Mouse (Mus musculus) hindbrain, embryonic 15.5 days (tissue): ENCODE measurements around the gene Mapk6. TPM values are rescaled to one million over a fixed set of nuclear protein-coding genes. Genes with fewer than 3 reads are reported as not detected.

Experiments
- ATAC-seq: fragments of 200-750 bp; cut with Nextera tagmentation; 2 replicates; pipeline ENCODE4 v1.8.0; 2017; ENCODE audit warnings: low read depth, moderate number of reproducible peaks, moderate TSS enrichment; ENCODE audit not compliant: low FRiP score
- H3K27ac ChIP-seq: fragments of 300-500 bp; sonication (generic); replicated peaks from 2 replicates; pipeline ENCODE4 v1.5.1; 2015; ENCODE audit warnings: mild to moderate bottlenecking, inconsistent platforms
- H3K27me3 ChIP-seq: fragments of 300-500 bp; sonication (generic); 2 replicates; pipeline ENCODE4 v1.6.1; 2015; ENCODE audit warnings: control low read depth, inconsistent platforms
- H3K36me3 ChIP-seq: fragments of 300-500 bp; sonication (generic); 2 replicates; pipeline ENCODE4 v1.6.1; 2015; ENCODE audit warnings: control low read depth, inconsistent platforms
- H3K4me1 ChIP-seq: fragments of 300-500 bp; sonication (generic); replicated peaks from 2 replicates; pipeline ENCODE4 v1.6.1; 2015; ENCODE audit warnings: control low read depth, inconsistent platforms
- H3K4me2 ChIP-seq: fragments of 300-500 bp; sonication (generic); 2 replicates; pipeline ENCODE4 v1.6.1; 2015; ENCODE audit warnings: moderate library complexity, mild to moderate bottlenecking, inconsistent platforms
- H3K4me3 ChIP-seq: fragments of 300-500 bp; sonication (generic); 2 replicates; pipeline ENCODE4 v1.5.1; 2015; ENCODE audit warnings: mild to moderate bottlenecking, inconsistent platforms
- H3K9ac ChIP-seq: fragments of 300-500 bp; sonication (generic); 2 replicates; pipeline ENCODE4 v1.6.1; 2015; ENCODE audit warnings: inconsistent platforms
- H3K9me3 ChIP-seq: fragments of 300-500 bp; sonication (generic); 2 replicates; pipeline ENCODE4 v1.6.1; 2016; ENCODE audit warnings: control low read depth, inconsistent platforms
- WGBS: fragments of 180-500 bp; shearing (Covaris S2); methylation state at CpG from one replicate; pipeline ENCODE4 v1.1.7; 2015; 5-methylcytosine and 5-hydroxymethylcytosine counted together
- polyA plus RNA-seq: library from polyadenylated mRNA; unstranded; fragments of >200 nt; fragmentation: Nextera tagmentation; extraction: Ambion mirVana; gene quantifications from 2 replicates; pipeline ENCODE4 v1.2.1, GENCODE M21; 2015

The Mapk6 gene
- polyA plus RNA-seq, 1 experiment from 2014 or later, result 154 TPM

- Histone ChIP-seq H3K9ac (no peak overlapping the region), H3K4me2 (no peak overlapping the region), H3K27me3 (no peaks in the 10 kb centered on the region), H3K36me3 (peaks cover 26% of the 10 kb centered on the region), H3K27ac (no peak overlapping the region), H3K9me3 (no peaks in the 10 kb centered on the region), H3K4me1 (peaks cover 21% of the 10 kb centered on the region), H3K4me3 (no peak overlapping the region)
- 93% methylated on average over 4 of the region's 4 CpGs for WGBS
- no peak; the same call in 1 of the 2 replicates for ATAC-seq
Measured at GRCm38 (mm10) chr9:75399069-75399468, 10.7 kb downstream of the Mapk6 start.

GRCm38 (mm10) chr9:75395971-75396370 lies 13.8 kb downstream of the Mapk6 start:
- Histone ChIP-seq H3K4me1 (0 out of 2 replicates have a peak, but pooled peaks cover 3% of the 10 kb centered on the region), H3K27me3 (no peaks in the 10 kb centered on the region), H3K9ac (no peak overlapping the region), H3K9me3 (no peaks in the 10 kb centered on the region), H3K27ac (no peak overlapping the region), H3K4me2 (no peak overlapping the region), H3K36me3 (peaks cover 51% of the 10 kb centered on the region), H3K4me3 (no peak overlapping the region)
- 91% methylated on average over 6 of the region's 6 CpGs for WGBS
- no peak for ATAC-seq

GRCm38 (mm10) chr9:75393251-75393650 lies 16.6 kb downstream of the Mapk6 start:
- Histone ChIP-seq H3K9ac (no peak overlapping the region), H3K4me2 (no peak overlapping the region), H3K4me1 (no peaks in the 10 kb centered on the region), H3K9me3 (no peaks in the 10 kb centered on the region), H3K27me3 (no peaks in the 10 kb centered on the region), H3K4me3 (no peak overlapping the region), H3K27ac (no peak overlapping the region), H3K36me3 (peaks cover 74% of the 10 kb centered on the region)
- no peak for ATAC-seq
- whole genome bisulfite sequencing, result 77% methylated on average over 12 of the region's 12 CpGs

GRCm38 (mm10) chr9:75385218-75385974 lies 24.4 kb downstream of the Mapk6 start:
- Histone ChIP-seq H3K9ac (no peak overlapping the region), H3K36me3 (peaks cover 38% of the 10 kb centered on the region), H3K27ac (no peak overlapping the region), H3K4me2 (no peak overlapping the region), H3K4me1 (no peaks in the 10 kb centered on the region), H3K9me3 (no peaks in the 10 kb centered on the region), H3K4me3 (no peak overlapping the region), H3K27me3 (no peaks in the 10 kb centered on the region)
- WGBS, result 81% methylated on average over 9 of the region's 9 CpGs
- ATAC-seq, result no peak

- H3K9ac ChIP-seq, result no peak overlapping the region
- H3K27ac ChIP-seq, result no peak overlapping the region
- ATAC-seq, result no peak
- H3K9me3 ChIP-seq, result no peaks in the 10 kb centered on the region
- WGBS, result 84% methylated on average over 3 of the region's 3 CpGs
- no peaks in the 10 kb centered on the region for H3K4me1 ChIP-seq
- no peaks in the 10 kb centered on the region for H3K27me3 ChIP-seq
- no peak overlapping the region for H3K4me2 ChIP-seq
- H3K36me3 ChIP-seq, result peaks cover 31% of the 10 kb centered on the region
- H3K4me3 ChIP-seq, result no peak overlapping the region
Measured at GRCm38 (mm10) chr9:75384337-75384962, 25.4 kb downstream of the Mapk6 start.

- H3K9me3 ChIP-seq, result no peaks in the 10 kb centered on the region
- ATAC-seq, result no peak
- WGBS, result 85% methylated on average over 9 of the region's 9 CpGs
- no peaks in the 10 kb centered on the region for H3K4me1 ChIP-seq
- no peak overlapping the region for H3K4me3 ChIP-seq
- no peak overlapping the region for H3K27ac ChIP-seq
- no peak overlapping the region for H3K9ac ChIP-seq
- no peak overlapping the region for H3K4me2 ChIP-seq
- H3K27me3 ChIP-seq, result no peaks in the 10 kb centered on the region
- peaks cover 25% of the 10 kb centered on the region for H3K36me3 ChIP-seq
Measured at GRCm38 (mm10) chr9:75383785-75384184, 26.0 kb downstream of the Mapk6 start.

GRCm38 (mm10) chr9:75382825-75383224 lies 27.0 kb downstream of the Mapk6 start:
- Histone ChIP-seq H3K9ac (no peak overlapping the region), H3K4me3 (no peak overlapping the region), H3K36me3 (peaks cover 19% of the 10 kb centered on the region), H3K4me1 (no peaks in the 10 kb centered on the region), H3K9me3 (no peaks in the 10 kb centered on the region), H3K27ac (no peak overlapping the region), H3K4me2 (no peak overlapping the region), H3K27me3 (no peaks in the 10 kb centered on the region)
- ATAC-seq, result no peak
- 95% methylated on average over 14 of the region's 14 CpGs for WGBS

- H3K9ac ChIP-seq, result no peak overlapping the region
- no peak for ATAC-seq
- no peak overlapping the region for H3K4me2 ChIP-seq
- no peak overlapping the region for H3K27ac ChIP-seq
- no peaks in the 10 kb centered on the region for H3K27me3 ChIP-seq
- H3K9me3 ChIP-seq, result no peaks in the 10 kb centered on the region
- no peaks in the 10 kb centered on the region for H3K36me3 ChIP-seq
- no peak overlapping the region for H3K4me3 ChIP-seq
- no peaks in the 10 kb centered on the region for H3K4me1 ChIP-seq
- 83% methylated on average over 2 of the region's 2 CpGs for WGBS
Measured at GRCm38 (mm10) chr9:75378774-75379173, 31.0 kb downstream of the Mapk6 start.

GRCm38 (mm10) chr9:75376428-75376827 lies 33.4 kb downstream of the Mapk6 start:
- Histone ChIP-seq H3K4me3 (no peak overlapping the region), H3K27ac (no peak overlapping the region), H3K27me3 (no peaks in the 10 kb centered on the region), H3K36me3 (no peaks in the 10 kb centered on the region), H3K9ac (no peak overlapping the region), H3K4me1 (no peaks in the 10 kb centered on the region), H3K9me3 (no peaks in the 10 kb centered on the region), H3K4me2 (no peak overlapping the region)
- no peak for ATAC-seq
- 67% methylated on average over 1 of the region's 1 CpGs for WGBS

GRCm38 (mm10) chr9:75375606-75376005 lies 34.2 kb downstream of the Mapk6 start:
- 87% methylated on average over 9 of the region's 9 CpGs for WGBS
- no peak; the same call in 1 of the 2 replicates for ATAC-seq
- no peak overlapping the region for H3K4me3 ChIP-seq

GRCm38 (mm10) chr9:75368779-75369178 lies 41.0 kb downstream of the Mapk6 start:
- Histone ChIP-seq H3K4me1 (no peaks in the 10 kb centered on the region), H3K9ac (no peak overlapping the region), H3K27me3 (no peaks in the 10 kb centered on the region), H3K9me3 (no peaks in the 10 kb centered on the region; the same call in 1 of the 2 replicates), H3K36me3 (no peaks in the 10 kb centered on the region), H3K4me2 (no peak overlapping the region), H3K27ac (no peak overlapping the region), H3K4me3 (no peak overlapping the region)
- 89% methylated on average over 3 of the region's 3 CpGs for WGBS
- ATAC-seq, result no peak

More at GRCm38 (mm10) chr9:75375606-75376005, 34.2 kb downstream of the Mapk6 start:
- no peak overlapping the region for H3K27ac ChIP-seq
- H3K4me2 ChIP-seq, result no peak overlapping the region
- no peaks in the 10 kb centered on the region for H3K9me3 ChIP-seq
- H3K4me1 ChIP-seq, result no peaks in the 10 kb centered on the region
- no peaks in the 10 kb centered on the region for H3K36me3 ChIP-seq
- no peaks in the 10 kb centered on the region for H3K27me3 ChIP-seq
- no peak overlapping the region for H3K9ac ChIP-seq

- Histone ChIP-seq H3K9ac (no peak overlapping the region), H3K4me2 (no peak overlapping the region), H3K4me3 (no peak overlapping the region), H3K27me3 (no peaks in the 10 kb centered on the region), H3K4me1 (no peaks in the 10 kb centered on the region), H3K9me3 (no peaks in the 10 kb centered on the region; the same call in 1 of the 2 replicates), H3K36me3 (no peaks in the 10 kb centered on the region), H3K27ac (no peak overlapping the region)
- WGBS, result 74% methylated on average over 5 of the region's 5 CpGs
- ATAC-seq, result no peak
Measured at GRCm38 (mm10) chr9:75366191-75366590, 43.6 kb downstream of the Mapk6 start.
